Mouse (Mus musculus) gonadal fat pad, adult 2 months (tissue): ENCODE results near the gene Adgrg4. TPM values are rescaled to one million over a fixed set of nuclear protein-coding genes. Genes with fewer than 3 reads are reported as not detected.
A peak's percentile ranks its signal among the peaks of the same experiment; 100 is the strongest.

Experiments used
- DNase-seq: peaks from one replicate; pipeline ENCODE4 v3.0.0-alpha.2; 2012; ENCODE audit warnings: low read depth
- polyA plus RNA-seq: library from polyadenylated mRNA; depleted of rRNA; stranded (reverse); fragments of >200 nt; gene quantifications from 2 replicates; pipeline ENCODE4 v1.2.3, GENCODE M21; 2012; rRNA removed

The Adgrg4 gene
- not detected in 2 replicates for polyA plus RNA-seq

DNA sequence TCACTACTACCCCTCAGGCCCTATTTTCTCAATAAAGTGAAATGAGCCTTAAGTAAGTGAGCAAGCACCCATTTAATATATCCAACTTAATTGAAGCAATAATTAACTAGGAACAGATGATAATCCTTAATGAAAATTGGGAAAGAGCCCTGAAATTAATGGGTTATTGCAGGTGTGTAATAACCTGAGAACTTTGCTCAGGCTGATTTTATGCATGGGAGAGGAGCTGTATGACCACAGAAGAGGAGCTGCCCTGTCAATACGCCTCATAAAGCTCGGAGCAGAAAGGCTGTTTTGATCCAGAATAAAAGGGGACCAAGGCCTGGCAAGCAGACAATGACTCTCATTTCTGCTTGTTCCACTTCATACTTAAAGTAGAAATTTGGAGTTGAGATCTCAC, at the start of gene Adgrg4:
Adgrg4 (plus strand) TSS at position 301 of the 400 bp plus-strand sequence.
- DNase-seq: peak; percentile 8

DNA sequence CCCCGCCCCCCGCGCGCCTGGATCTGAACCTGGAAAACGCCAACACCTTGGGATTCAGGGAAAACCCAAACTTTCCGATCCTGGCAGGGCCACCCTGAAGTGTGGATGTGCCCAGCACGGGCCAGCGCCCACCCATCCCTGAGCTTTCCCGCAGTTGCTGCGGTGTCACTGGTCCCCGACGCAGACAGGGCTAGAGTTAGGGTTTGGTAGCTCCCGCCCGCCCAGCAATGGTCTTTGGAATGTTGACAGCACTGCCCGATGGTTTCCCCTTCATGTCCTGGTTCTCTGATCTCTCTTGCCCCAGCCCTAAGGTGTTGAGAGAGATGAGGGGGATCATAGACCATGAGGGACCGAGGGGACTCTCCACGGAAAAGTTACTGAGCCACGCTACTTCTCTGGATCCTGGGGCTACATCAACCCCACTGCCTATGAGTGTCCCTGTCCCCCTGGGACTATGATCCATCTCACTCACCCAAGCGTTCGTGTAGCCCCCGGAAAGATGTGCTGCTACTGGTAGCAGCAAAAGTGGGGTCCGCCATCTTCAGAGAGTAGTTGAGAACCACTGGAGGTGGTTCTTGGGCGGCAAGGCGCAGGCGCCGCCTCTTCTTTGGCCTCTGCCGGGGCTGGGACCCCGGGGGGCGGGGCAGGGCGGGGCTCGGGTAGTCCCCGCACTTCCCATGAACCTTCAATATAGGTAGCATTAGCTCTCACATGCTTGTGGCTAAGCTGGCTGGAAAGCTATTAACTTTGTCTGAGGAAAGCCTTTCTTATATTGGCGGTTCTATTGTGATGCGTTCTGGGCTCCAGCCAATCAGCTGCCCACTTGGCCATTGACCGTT, 48.0 kb upstream of the Adgrg4 start, which contains the start of gene Map7d3:
Map7d3 (minus strand) TSS at position 562 of the 839 bp plus-strand sequence.
- no peak for DNase-seq

DNA sequence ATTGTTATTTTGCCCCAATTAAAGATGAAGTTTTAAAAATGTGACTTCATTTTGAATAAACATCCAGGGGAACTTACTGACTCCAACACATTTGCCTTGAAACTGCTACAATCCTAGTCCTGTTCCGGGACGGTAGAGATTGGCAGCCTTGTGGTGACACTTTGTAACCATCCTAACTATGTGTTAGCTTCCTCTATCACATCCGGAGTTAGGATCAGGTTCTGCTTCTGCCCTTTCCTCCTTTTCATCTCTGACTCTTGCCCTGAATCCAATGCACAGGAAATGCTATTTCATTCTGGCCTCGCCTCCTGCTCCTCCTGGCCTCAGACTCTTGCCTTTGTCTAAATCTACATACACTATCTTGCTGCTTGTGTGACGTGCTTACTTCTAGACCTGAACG, 42.5 kb upstream of the Adgrg4 start:
- no peak for DNase-seq

DNA sequence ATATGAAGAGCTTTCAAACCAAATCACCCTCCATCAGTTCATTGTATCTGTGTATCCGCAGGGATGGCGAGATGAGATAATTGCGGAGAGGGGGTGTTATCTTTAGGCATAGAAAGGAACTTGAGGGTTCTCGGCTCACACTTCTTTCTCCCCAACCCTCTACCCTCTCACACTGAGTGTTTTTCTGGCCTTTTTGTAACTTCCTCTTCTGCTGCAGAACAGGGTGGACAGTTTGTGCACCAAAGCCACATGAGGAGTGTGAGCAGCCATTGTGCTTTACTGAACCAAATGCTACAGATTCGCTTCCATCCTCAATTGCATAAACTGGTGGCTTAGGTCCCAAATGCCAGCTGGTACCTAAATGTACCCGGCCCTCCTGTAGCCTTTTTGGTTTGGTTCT, 34.1 kb upstream of the Adgrg4 start:
- DNase-seq: no peak

DNA sequence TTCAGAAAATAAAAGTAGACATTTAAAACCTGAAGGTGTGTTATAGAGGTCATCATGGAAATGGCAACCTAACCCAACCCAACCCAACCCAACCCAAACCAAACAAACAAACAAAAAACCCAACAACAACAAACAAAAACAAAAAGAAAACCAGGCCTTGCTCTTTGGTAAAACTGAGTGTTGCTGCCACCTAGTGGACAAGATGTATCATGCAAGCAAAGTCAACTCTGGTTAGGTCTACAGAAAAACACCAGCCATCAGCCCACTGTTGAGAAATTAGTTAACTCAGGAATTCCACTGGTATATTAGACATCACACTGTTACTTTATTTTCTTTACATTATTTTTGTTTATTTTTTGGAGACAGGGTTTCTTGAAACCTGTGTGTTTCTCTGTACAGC, 30.6 kb upstream of the Adgrg4 start:
- DNase-seq: no peak

DNA sequence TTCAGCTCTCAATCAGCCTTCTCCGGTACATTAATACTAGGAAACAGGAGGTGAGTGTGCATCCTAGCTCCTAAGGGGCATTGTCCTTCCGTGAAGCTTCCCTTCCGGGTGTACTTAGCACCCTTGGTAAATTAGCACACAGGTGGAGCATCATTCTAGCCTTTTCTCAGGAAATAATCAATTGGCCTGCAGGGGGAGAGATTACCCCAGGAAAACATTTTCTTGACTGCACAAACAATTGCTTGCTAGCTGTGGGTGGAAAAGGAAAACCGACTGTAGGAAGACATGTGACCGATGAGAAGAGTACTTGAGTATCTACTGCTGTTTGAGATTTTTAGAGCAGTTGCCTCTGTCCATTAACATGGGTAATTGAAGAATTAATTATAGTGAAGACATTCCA, 28.7 kb upstream of the Adgrg4 start:
- no peak for DNase-seq

GRCm38 (mm10) chrX:57012891-57013290, 142.9 kb downstream of the Adgrg4 start:
- DNase-seq: no peak

- DNase-seq: no peak
These were observed 172.8 kb downstream of the Adgrg4 start, which contains the start of gene Brs3 for GRCm38 (mm10) chrX:57042774-57043173. Gene Brs3 (plus strand): TSS chrX:57043074.

DNA sequence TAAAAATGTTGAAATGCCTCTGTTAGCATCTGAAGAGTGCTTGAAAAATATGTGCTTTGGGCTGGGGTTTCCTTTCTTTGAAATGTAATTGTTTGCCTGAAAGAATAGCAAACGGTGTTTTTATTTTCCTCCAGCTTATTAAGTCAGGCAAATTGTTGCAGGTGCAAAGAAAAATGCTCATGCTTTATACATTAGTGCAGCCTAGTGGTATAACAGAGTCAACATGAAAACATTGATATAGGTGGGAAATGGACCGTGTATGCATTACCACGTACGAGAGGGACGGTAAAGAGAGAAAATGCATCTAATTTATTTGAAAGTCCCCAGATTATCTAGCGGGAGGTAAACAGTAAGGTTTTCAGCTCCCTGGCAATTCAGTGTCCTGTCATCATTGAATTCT, 173.9 kb downstream of the Adgrg4 start:
- no peak for DNase-seq

Other genes starting within 250 kb of the Adgrg4 start
- 291 and 448 TPM in 2 replicates for gene Fhl1, start 138.4 kb upstream of the Adgrg4 start, polyA plus RNA-seq
- 0.35 and 0.47 TPM in 2 replicates for gene Map7d3, start 47.8 kb upstream of the Adgrg4 start, polyA plus RNA-seq
- gene Brs3, start 172.9 kb downstream of the Adgrg4 start, polyA plus RNA-seq: not detected in 2 replicates
- gene Htatsf1, start 183.4 kb downstream of the Adgrg4 start, polyA plus RNA-seq: 21.9 and 27.2 TPM in 2 replicates
- gene Vgll1, start 217.9 kb downstream of the Adgrg4 start, polyA plus RNA-seq: not detected in 2 replicates